Mouse (Mus musculus): ENCODE results near the gene Acbd5. TPM values are rescaled to one million over a fixed set of nuclear protein-coding genes. Genes with fewer than 3 reads are reported as not detected.
"Not testable (repeated sequence)": the region's sequence is repeated elsewhere in the genome, so short reads cannot be mapped to it uniquely, and the experiment has no call there.

Gene Acbd5
- total RNA-seq (2021) (10 to 100 TPM; 79.4 to 82.5 TPM), polyA plus RNA-seq (2012; rRNA removed) (9.4 and 12.1 TPM in 2 replicates)
- long read RNA-seq, full-length matches to known transcripts, result 26 of 37 reads
- long read RNA-seq, partial matches to known transcripts, result 3 of 37 reads
- long read RNA-seq, other reads (novel, unspliced or antisense), result 8 of 37 reads

- peak; percentile 97 for DNase-seq
Observed at GRCm38 (mm10) chr2:23067552-23068369, at the start of gene Acbd5. Gene Acbd5 (plus strand): TSS chr2:23068167.

GRCm38 (mm10) chr2:23019170-23019569, 48.8 kb upstream of the Acbd5 start:
- no peak for DNase-seq

- no peak for DNase-seq
Observed at GRCm38 (mm10) chr2:23021320-23021719, 46.6 kb upstream of the Acbd5 start.

GRCm38 (mm10) chr2:23021721-23022120, 46.2 kb upstream of the Acbd5 start:
- DNase-seq, result peak; percentile 80

GRCm38 (mm10) chr2:23023023-23023422, 44.9 kb upstream of the Acbd5 start:
- DNase-seq, result no peak

- no peak for DNase-seq
Observed at GRCm38 (mm10) chr2:23023714-23024282, 44.2 kb upstream of the Acbd5 start.

- DNase-seq, result no peak
Observed at GRCm38 (mm10) chr2:23026379-23026778, 41.6 kb upstream of the Acbd5 start.

- DNase-seq, result no peak
Observed at GRCm38 (mm10) chr2:23028826-23029225, 39.1 kb upstream of the Acbd5 start.

- DNase-seq, result no peak
Observed at GRCm38 (mm10) chr2:23030631-23031030, 37.3 kb upstream of the Acbd5 start.

- DNase-seq, result peak; percentile 45
Observed at GRCm38 (mm10) chr2:23034692-23035435, 33.1 kb upstream of the Acbd5 start.

- no peak for DNase-seq
Observed at GRCm38 (mm10) chr2:23035467-23035866, 32.5 kb upstream of the Acbd5 start.

GRCm38 (mm10) chr2:23039082-23040000, 28.6 kb upstream of the Acbd5 start:
- no peak for DNase-seq

- DNase-seq, result peak; percentile 95
Observed at GRCm38 (mm10) chr2:23040001-23040646, 27.8 kb upstream of the Acbd5 start, which contains the start of gene Abi1. Gene Abi1 (minus strand): TSS chr2:23040241.

- DNase-seq, result not testable (repeated sequence)
Observed at GRCm38 (mm10) chr2:23040690-23041089, 27.3 kb upstream of the Acbd5 start.

GRCm38 (mm10) chr2:23041457-23041856, 26.5 kb upstream of the Acbd5 start:
- DNase-seq, result no peak

- DNase-seq, result no peak
Observed at GRCm38 (mm10) chr2:23042189-23042588, 25.8 kb upstream of the Acbd5 start.

GRCm38 (mm10) chr2:23045703-23046102, 22.3 kb upstream of the Acbd5 start:
- DNase-seq, result no peak

GRCm38 (mm10) chr2:23048006-23048405, 20.0 kb upstream of the Acbd5 start:
- DNase-seq, result no peak

- DNase-seq, result no peak
Observed at GRCm38 (mm10) chr2:23051890-23052289, 16.1 kb upstream of the Acbd5 start.

- DNase-seq, result no peak
Observed at GRCm38 (mm10) chr2:23052523-23052922, 15.4 kb upstream of the Acbd5 start.

- DNase-seq, result no peak
Observed at GRCm38 (mm10) chr2:23068370-23068737, 387 bp downstream of the Acbd5 start.

Measured in adrenal gland, adult 2 months (tissue).